Mouse (Mus musculus): ENCODE data around the gene Ttc41. TPM values are rescaled to one million over a fixed set of nuclear protein-coding genes. Genes with fewer than 3 reads are reported as not detected.

Gene Ttc41
- polyA plus RNA-seq, 1 experiment from 2014 or later: 2.2 TPM

GRCm38 (mm10) chr10:86776281-86776680 is 70.7 kb downstream of the Ttc41 start:
- Histone ChIP-seq H3K27me3 (replicated peaks) (no peaks in the 10 kb centered on the region), H3K4me1 (peaks cover 26% of the 10 kb centered on the region), H3K27ac (replicated peaks) (no peak overlapping the region), H3K36me3 (no peaks in the 10 kb centered on the region), H3K4me2 (no peak overlapping the region), H3K9me3 (replicated peaks) (no peaks in the 10 kb centered on the region), H3K9ac (replicated peaks) (no peak overlapping the region), H3K4me3 (replicated peaks) (no peak overlapping the region)
- no peak for ATAC-seq (ENCODE audit: low FRiP score)
- 80% methylated on average over 9 of the region's 9 CpGs for WGBS

- peaks cover 34% of the 10 kb centered on the region for H3K4me1 ChIP-seq
- peak overlapping the region; percentile 64 for H3K4me3 ChIP-seq (replicated peaks)
- no peak for ATAC-seq (ENCODE audit: low FRiP score)
- H3K9me3 ChIP-seq (replicated peaks): no peaks in the 10 kb centered on the region
- no peaks in the 10 kb centered on the region for H3K27me3 ChIP-seq (replicated peaks)
- peak overlapping the region; percentile 51 for H3K27ac ChIP-seq (replicated peaks)
- no peaks in the 10 kb centered on the region for H3K36me3 ChIP-seq
- peak overlapping the region; percentile 83 for H3K4me2 ChIP-seq
- peak overlapping the region; percentile 50; the same call in 1 of the 2 replicates for H3K9ac ChIP-seq (replicated peaks)
- WGBS: 35% methylated on average over 19 of the region's 19 CpGs
Observed at GRCm38 (mm10) chr10:86777614-86778319, 72.2 kb downstream of the Ttc41 start.

- Histone ChIP-seq H3K4me3 (replicated peaks) (peak within 1 kb of the TSS; percentile 64), H3K4me2 (peak within 1 kb of the TSS; percentile 83)
- WGBS: under 1% methylated on average over 43 of the region's 44 CpGs
Observed at GRCm38 (mm10) chr10:86778398-86779116, 72.9 kb downstream of the Ttc41 start, which contains the start of gene Nt5dc3. Gene Nt5dc3, plus strand, starts transcription at chr10:86779005.

GRCm38 (mm10) chr10:86779117-86779755 is 73.6 kb downstream of the Ttc41 start:
- H3K4me1 ChIP-seq: peaks cover 43% of the 10 kb centered on the region
- under 1% methylated on average over 31 of the region's 58 CpGs for WGBS
- peak overlapping the region; percentile 59 for H3K9ac ChIP-seq (replicated peaks)
- ATAC-seq (ENCODE audit: low FRiP score): peak; percentile 58
- H3K27ac ChIP-seq (replicated peaks): peak overlapping the region; percentile 68
- no peaks in the 10 kb centered on the region for H3K9me3 ChIP-seq (replicated peaks)
- no peaks in the 10 kb centered on the region for H3K36me3 ChIP-seq
- peak overlapping the region; percentile 64 for H3K4me3 ChIP-seq (replicated peaks)
- peak overlapping the region; percentile 83 for H3K4me2 ChIP-seq
- no peaks in the 10 kb centered on the region for H3K27me3 ChIP-seq (replicated peaks)

More at GRCm38 (mm10) chr10:86778398-86779116, 72.9 kb downstream of the Ttc41 start, which contains the start of gene Nt5dc3:
- H3K36me3 ChIP-seq: no peaks in the 10 kb centered on the region
- H3K4me1 ChIP-seq: peaks cover 41% of the 10 kb centered on the region
- ATAC-seq (ENCODE audit: low FRiP score): peak; percentile 97
- H3K9me3 ChIP-seq (replicated peaks): no peaks in the 10 kb centered on the region
- no peaks in the 10 kb centered on the region for H3K27me3 ChIP-seq (replicated peaks)
- peak within 1 kb of the TSS; percentile 68 for H3K27ac ChIP-seq (replicated peaks)
- H3K9ac ChIP-seq (replicated peaks): peak within 1 kb of the TSS; percentile 59

GRCm38 (mm10) chr10:86779816-86780500 is 74.3 kb downstream of the Ttc41 start:
- ATAC-seq (ENCODE audit: low FRiP score): no peak
- Histone ChIP-seq H3K4me2 (peak overlapping the region; percentile 83), H3K36me3 (no peaks in the 10 kb centered on the region), H3K27me3 (replicated peaks) (no peaks in the 10 kb centered on the region), H3K4me3 (replicated peaks) (peak overlapping the region; percentile 64), H3K9me3 (replicated peaks) (no peaks in the 10 kb centered on the region), H3K27ac (replicated peaks) (peak overlapping the region; percentile 68), H3K9ac (replicated peaks) (peak overlapping the region; percentile 59), H3K4me1 (peaks cover 44% of the 10 kb centered on the region)
- 19% methylated on average over 12 of the region's 12 CpGs for WGBS

- Histone ChIP-seq H3K27me3 (replicated peaks) (no peaks in the 10 kb centered on the region), H3K9me3 (replicated peaks) (no peaks in the 10 kb centered on the region), H3K4me3 (replicated peaks) (no peak overlapping the region), H3K4me1 (peaks cover 44% of the 10 kb centered on the region), H3K36me3 (no peaks in the 10 kb centered on the region), H3K4me2 (no peak overlapping the region; the same call in 1 of the 2 replicates), H3K9ac (replicated peaks) (no peak overlapping the region), H3K27ac (replicated peaks) (no peak overlapping the region)
- WGBS: 47% methylated on average over 5 of the region's 5 CpGs
- ATAC-seq (ENCODE audit: low FRiP score): no peak
Observed at GRCm38 (mm10) chr10:86781641-86782040, 76.0 kb downstream of the Ttc41 start.

- Histone ChIP-seq H3K36me3 (no peaks in the 10 kb centered on the region), H3K4me3 (replicated peaks) (no peak overlapping the region), H3K9ac (replicated peaks) (no peak overlapping the region), H3K9me3 (replicated peaks) (no peaks in the 10 kb centered on the region), H3K4me2 (no peak overlapping the region), H3K27me3 (replicated peaks) (no peaks in the 10 kb centered on the region), H3K27ac (replicated peaks) (no peak overlapping the region), H3K4me1 (peaks cover 41% of the 10 kb centered on the region)
- ATAC-seq (ENCODE audit: low FRiP score): no peak
- WGBS: 54% methylated on average over 5 of the region's 5 CpGs
Observed at GRCm38 (mm10) chr10:86782656-86783055, 77.0 kb downstream of the Ttc41 start.

GRCm38 (mm10) chr10:86783561-86783960 is 78.0 kb downstream of the Ttc41 start:
- Histone ChIP-seq H3K4me3 (replicated peaks) (no peak overlapping the region), H3K9me3 (replicated peaks) (no peaks in the 10 kb centered on the region), H3K9ac (replicated peaks) (no peak overlapping the region), H3K36me3 (no peaks in the 10 kb centered on the region), H3K27ac (replicated peaks) (no peak overlapping the region), H3K4me1 (peaks cover 34% of the 10 kb centered on the region), H3K27me3 (replicated peaks) (no peaks in the 10 kb centered on the region), H3K4me2 (no peak overlapping the region)
- no peak for ATAC-seq (ENCODE audit: low FRiP score)
- 89% methylated on average over 5 of the region's 5 CpGs for WGBS

GRCm38 (mm10) chr10:86784126-86784675 is 78.6 kb downstream of the Ttc41 start:
- Histone ChIP-seq H3K4me2 (no peak overlapping the region), H3K9ac (replicated peaks) (no peak overlapping the region), H3K36me3 (no peaks in the 10 kb centered on the region), H3K27ac (replicated peaks) (no peak overlapping the region), H3K27me3 (replicated peaks) (no peaks in the 10 kb centered on the region), H3K4me1 (peaks cover 35% of the 10 kb centered on the region), H3K9me3 (replicated peaks) (no peaks in the 10 kb centered on the region), H3K4me3 (replicated peaks) (no peak overlapping the region)
- ATAC-seq (ENCODE audit: low FRiP score): no peak
- 87% methylated on average over 5 of the region's 5 CpGs for WGBS

- Histone ChIP-seq H3K4me1 (peaks cover 33% of the 10 kb centered on the region), H3K27ac (replicated peaks) (no peak overlapping the region), H3K4me3 (replicated peaks) (no peak overlapping the region), H3K36me3 (no peaks in the 10 kb centered on the region), H3K4me2 (no peak overlapping the region), H3K9me3 (replicated peaks) (no peaks in the 10 kb centered on the region), H3K9ac (replicated peaks) (no peak overlapping the region), H3K27me3 (replicated peaks) (no peaks in the 10 kb centered on the region)
- no peak for ATAC-seq (ENCODE audit: low FRiP score)
- 65% methylated on average over 2 of the region's 2 CpGs for whole genome bisulfite sequencing
Observed at GRCm38 (mm10) chr10:86785396-86785795, 79.8 kb downstream of the Ttc41 start.

GRCm38 (mm10) chr10:86786083-86786482 is 80.5 kb downstream of the Ttc41 start:
- no peaks in the 10 kb centered on the region for H3K9me3 ChIP-seq (replicated peaks)
- no peak for ATAC-seq (ENCODE audit: low FRiP score)
- peaks cover 27% of the 10 kb centered on the region for H3K4me1 ChIP-seq
- no peak overlapping the region for H3K9ac ChIP-seq (replicated peaks)
- H3K4me3 ChIP-seq (replicated peaks): no peak overlapping the region
- 91% methylated on average over 5 of the region's 5 CpGs for WGBS
- no peak overlapping the region for H3K27ac ChIP-seq (replicated peaks)
- no peaks in the 10 kb centered on the region for H3K36me3 ChIP-seq
- no peaks in the 10 kb centered on the region for H3K27me3 ChIP-seq (replicated peaks)
- H3K4me2 ChIP-seq: no peak overlapping the region
